Mouse (Mus musculus) liver, embryonic 14.5 days (tissue): ENCODE data around the gene Tas1r3.

ENCODE experiments used
- CTCF ChIP-seq: IDR thresholded peaks from 2 replicates; pipeline ENCODE4 v1.5.1; 2016; ENCODE audit warnings: antibody characterized with exemption, low read depth, control low read depth
- EP300 ChIP-seq: IDR thresholded peaks from 2 replicates; pipeline ENCODE4 v1.6.1; 2016; ENCODE audit warnings: antibody characterized with exemption, low read depth

- TF ChIP-seq CTCF (no peak), EP300 (no peak)
These were observed 45.6 kb upstream of the Tas1r3 start for GRCm38 (mm10) chr4:155908751-155909150.
